Mouse (Mus musculus): ENCODE data around the gene Il11ra1. TPM values are rescaled to one million over a fixed set of nuclear protein-coding genes. Genes with fewer than 3 reads are reported as not detected.
"Not testable (repeated sequence)": the region's sequence is repeated elsewhere in the genome, so short reads cannot be mapped to it uniquely, and the experiment has no call there.

Gene Il11ra1
- polyA plus RNA-seq (2012; ENCODE audit: insufficient read depth, low replicate concordance): 2.2 and 3.9 TPM in 2 replicates

DNA sequence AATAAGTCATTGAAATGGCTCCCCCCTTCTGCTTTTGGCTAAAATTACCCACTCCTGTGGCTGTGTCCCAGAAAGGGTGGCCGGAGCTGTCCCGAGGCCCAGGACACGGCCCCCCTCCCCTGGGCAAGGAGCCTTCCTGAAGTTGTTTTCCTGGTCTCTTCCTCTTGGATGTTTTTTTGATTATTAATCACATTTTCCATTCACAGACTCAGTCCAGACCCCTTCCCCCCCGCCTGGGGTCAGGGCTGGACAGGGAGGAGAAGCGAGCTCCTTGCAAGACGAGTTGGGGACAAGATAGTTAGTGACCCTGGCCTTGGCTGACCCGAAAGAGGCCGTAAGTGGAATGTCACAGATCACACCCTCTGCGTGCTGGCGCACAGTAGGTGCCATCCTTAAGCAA is at the start of gene Il11ra1:
TSS of gene Il11ra1 (plus strand) at position 207 of the 400 bp plus-strand sequence.
- not testable (repeated sequence) for H3K4me1 ChIP-seq; H3K9me3 ChIP-seq; H3K36me3 ChIP-seq (replicated peaks; ENCODE audit: low read length); H3K4me3 ChIP-seq (replicated peaks)
- H3K27me3 ChIP-seq (replicated peaks): peaks cover 23% of the 10 kb centered on the region

GRCm38 (mm10) chr4:41653296-41653695 is 46.5 kb upstream of the Il11ra1 start:
- no peaks in the 10 kb centered on the region for H3K9me3 ChIP-seq

DNA sequence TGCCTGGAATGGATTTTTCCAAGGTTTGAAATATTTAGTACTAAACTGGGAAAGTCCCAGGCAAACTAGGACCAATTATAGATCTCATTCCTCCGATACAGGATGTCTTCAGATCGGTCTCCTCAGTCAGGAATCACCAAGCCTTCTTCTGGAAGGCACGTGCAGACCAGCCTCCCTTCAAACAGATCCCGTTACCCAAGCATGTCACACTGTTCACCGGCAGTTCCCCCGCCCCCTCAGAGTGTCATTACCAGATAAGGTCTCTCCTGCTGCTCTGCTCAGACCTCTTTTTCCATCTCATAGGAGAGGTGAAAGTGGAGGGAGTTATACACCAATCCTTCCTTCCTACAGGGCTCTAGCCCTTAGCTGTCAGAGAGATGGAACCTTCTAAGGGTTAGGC is 46.1 kb upstream of the Il11ra1 start:
- H3K4me1 ChIP-seq: peaks cover 3% of the 10 kb centered on the region; the same call in 1 of the 2 replicates
- TF ChIP-seq GATA1 (IDR thresholded peaks at IDR 0.05; ENCODE audit: borderline replicate concordance, low read length): no peak
- no peak for TF ChIP-seq FLI1 (IDR thresholded peaks at IDR 0.05; ENCODE audit: low read length)
- H3K4me3 ChIP-seq (replicated peaks): no peak overlapping the region
- no peaks in the 10 kb centered on the region for H3K9me3 ChIP-seq
- no peaks in the 10 kb centered on the region for H3K36me3 ChIP-seq (replicated peaks; ENCODE audit: low read length)
- peaks cover 63% of the 10 kb centered on the region for H3K27me3 ChIP-seq (replicated peaks)

More at GRCm38 (mm10) chr4:41653296-41653695, 46.5 kb upstream of the Il11ra1 start:
- H3K4me3 ChIP-seq (replicated peaks): peak overlapping the region; percentile 44
- TF ChIP-seq FLI1 (IDR thresholded peaks at IDR 0.05; ENCODE audit: low read length) (no peak), GATA1 (IDR thresholded peaks at IDR 0.05; ENCODE audit: borderline replicate concordance, low read length) (no peak)
- peaks cover 3% of the 10 kb centered on the region; the same call in 1 of the 2 replicates for H3K4me1 ChIP-seq
- no peaks in the 10 kb centered on the region for H3K36me3 ChIP-seq (replicated peaks; ENCODE audit: low read length)
- H3K27me3 ChIP-seq (replicated peaks): peaks cover 60% of the 10 kb centered on the region

GRCm38 (mm10) chr4:41654217-41654616 is 45.6 kb upstream of the Il11ra1 start:
- no peak overlapping the region for H3K4me3 ChIP-seq (replicated peaks)
- no peaks in the 10 kb centered on the region for H3K36me3 ChIP-seq (replicated peaks; ENCODE audit: low read length)
- TF ChIP-seq FLI1 (IDR thresholded peaks at IDR 0.05; ENCODE audit: low read length) (no peak), GATA1 (IDR thresholded peaks at IDR 0.05; ENCODE audit: borderline replicate concordance, low read length) (no peak)
- H3K27me3 ChIP-seq (replicated peaks): peaks cover 67% of the 10 kb centered on the region
- no peaks in the 10 kb centered on the region for H3K9me3 ChIP-seq
- H3K4me1 ChIP-seq: peaks cover 3% of the 10 kb centered on the region; the same call in 1 of the 2 replicates

DNA sequence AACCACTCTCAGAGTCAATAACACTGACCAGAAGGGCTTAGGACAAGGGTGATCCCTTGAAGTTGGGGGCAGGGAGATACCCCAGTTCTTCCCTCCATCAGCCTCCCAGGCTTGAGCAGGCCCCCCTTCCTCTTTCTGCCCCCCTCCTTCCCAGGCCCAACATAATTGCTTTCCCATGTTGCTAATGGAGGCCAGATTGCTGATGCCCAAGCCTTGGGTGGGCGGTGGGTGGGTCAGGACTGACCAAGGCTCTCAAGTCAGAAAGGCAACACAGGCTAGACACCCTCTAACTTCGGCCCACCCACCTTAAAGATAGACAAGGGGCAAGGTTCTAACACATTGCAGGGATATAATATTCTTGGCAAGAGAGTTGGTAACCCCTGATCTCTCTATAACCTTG is 44.3 kb upstream of the Il11ra1 start:
- no peaks in the 10 kb centered on the region for H3K9me3 ChIP-seq
- H3K36me3 ChIP-seq (replicated peaks; ENCODE audit: low read length): no peaks in the 10 kb centered on the region
- H3K4me1 ChIP-seq: peaks cover 3% of the 10 kb centered on the region; the same call in 1 of the 2 replicates
- H3K4me3 ChIP-seq (replicated peaks): no peak overlapping the region
- H3K27me3 ChIP-seq (replicated peaks): peaks cover 73% of the 10 kb centered on the region
- TF ChIP-seq GATA1 (IDR thresholded peaks at IDR 0.05; ENCODE audit: borderline replicate concordance, low read length) (no peak), FLI1 (IDR thresholded peaks at IDR 0.05; ENCODE audit: low read length) (no peak)

DNA sequence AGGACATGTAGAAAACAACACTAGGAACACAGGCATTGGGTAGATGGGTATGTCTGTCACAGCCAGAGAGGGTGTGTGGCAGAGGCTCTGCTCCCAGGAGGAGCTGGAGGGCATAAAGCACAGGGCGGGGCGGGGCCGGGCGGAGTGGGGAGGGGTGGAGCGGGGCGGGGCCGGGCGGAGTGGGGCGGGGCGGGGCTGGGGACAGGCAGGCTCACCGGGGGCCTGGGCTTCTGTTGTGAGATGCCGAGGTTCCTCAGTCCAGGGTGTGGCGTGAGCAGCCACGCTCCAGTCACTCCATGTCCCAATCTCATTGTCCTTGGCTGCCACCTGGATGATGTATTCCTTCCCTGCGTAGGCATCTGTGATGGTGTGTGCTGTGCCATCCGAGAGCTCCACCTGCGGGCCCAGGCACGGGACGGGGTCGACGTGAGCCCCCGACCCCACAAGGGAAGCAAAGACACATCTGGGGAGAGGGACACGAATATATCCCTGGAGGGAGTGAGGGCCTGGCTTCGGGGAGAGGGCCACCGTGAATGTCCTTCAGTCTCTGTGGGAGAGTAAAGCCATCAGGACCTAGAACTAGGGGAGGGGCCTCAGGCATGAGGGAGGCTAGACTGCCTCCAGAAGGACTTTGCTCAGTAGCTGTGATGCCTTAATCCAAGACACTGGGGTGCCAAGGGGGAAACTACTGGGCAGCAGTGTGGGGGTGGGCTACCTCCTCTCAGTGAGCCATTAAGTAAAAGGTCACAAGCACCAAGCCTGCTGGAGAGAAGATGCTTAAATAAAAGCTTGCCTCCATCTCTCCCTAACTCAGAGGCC is 41.0 kb upstream of the Il11ra1 start:
- Histone ChIP-seq H3K4me1 (no peaks in the 10 kb centered on the region), H3K36me3 (replicated peaks; ENCODE audit: low read length) (no peaks in the 10 kb centered on the region), H3K4me3 (replicated peaks) (no peak overlapping the region), H3K9me3 (no peaks in the 10 kb centered on the region), H3K27me3 (replicated peaks) (peaks cover 86% of the 10 kb centered on the region)
- TF ChIP-seq GATA1 (IDR thresholded peaks at IDR 0.05; ENCODE audit: borderline replicate concordance, low read length) (no peak), FLI1 (IDR thresholded peaks at IDR 0.05; ENCODE audit: low read length) (no peak)

- Histone ChIP-seq H3K9me3 (no peaks in the 10 kb centered on the region), H3K36me3 (replicated peaks; ENCODE audit: low read length) (no peaks in the 10 kb centered on the region), H3K27me3 (replicated peaks) (peaks cover 88% of the 10 kb centered on the region), H3K4me1 (peaks cover under 1% of the 10 kb centered on the region; the same call in 1 of the 2 replicates), H3K4me3 (replicated peaks) (no peak overlapping the region)
- TF ChIP-seq FLI1 (IDR thresholded peaks at IDR 0.05; ENCODE audit: low read length) (no peak), GATA1 (IDR thresholded peaks at IDR 0.05; ENCODE audit: borderline replicate concordance, low read length) (no peak)
These were observed 40.2 kb upstream of the Il11ra1 start for GRCm38 (mm10) chr4:41659556-41659955.

DNA sequence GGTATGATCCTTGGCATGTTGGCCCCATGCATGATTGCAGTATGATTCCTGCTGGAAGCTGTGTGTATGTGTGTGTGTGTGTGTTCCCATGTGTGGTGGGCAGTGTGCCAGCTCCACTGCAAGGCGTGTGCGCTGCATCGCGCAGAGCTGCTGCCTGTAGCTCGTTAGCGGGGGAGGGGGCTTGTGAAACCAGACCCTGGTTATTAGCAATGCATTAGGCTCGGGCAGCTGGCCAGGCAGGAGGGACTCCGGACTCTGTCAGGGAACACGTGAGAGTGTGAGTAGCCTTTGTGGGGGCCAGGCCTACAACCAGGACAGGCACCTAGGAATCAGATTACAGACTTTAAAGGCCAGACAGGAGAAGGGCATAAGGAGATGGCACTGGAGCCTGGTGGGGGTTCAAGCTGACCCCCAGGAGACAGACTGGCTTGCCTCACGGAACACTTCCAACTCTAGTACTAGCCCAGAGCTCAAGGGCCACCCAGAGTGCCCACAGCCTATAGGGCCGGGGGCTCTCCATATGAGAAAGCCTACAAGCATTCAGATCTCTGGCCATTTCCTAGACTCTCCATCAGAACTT is 38.8 kb upstream of the Il11ra1 start:
- Histone ChIP-seq H3K4me1 (peaks cover 7% of the 10 kb centered on the region; the same call in 1 of the 2 replicates), H3K27me3 (replicated peaks) (peaks cover 88% of the 10 kb centered on the region), H3K9me3 (no peaks in the 10 kb centered on the region), H3K36me3 (replicated peaks; ENCODE audit: low read length) (no peaks in the 10 kb centered on the region), H3K4me3 (replicated peaks) (no peak overlapping the region)
- TF ChIP-seq GATA1 (IDR thresholded peaks at IDR 0.05; ENCODE audit: borderline replicate concordance, low read length) (no peak), FLI1 (IDR thresholded peaks at IDR 0.05; ENCODE audit: low read length) (no peak)

DNA sequence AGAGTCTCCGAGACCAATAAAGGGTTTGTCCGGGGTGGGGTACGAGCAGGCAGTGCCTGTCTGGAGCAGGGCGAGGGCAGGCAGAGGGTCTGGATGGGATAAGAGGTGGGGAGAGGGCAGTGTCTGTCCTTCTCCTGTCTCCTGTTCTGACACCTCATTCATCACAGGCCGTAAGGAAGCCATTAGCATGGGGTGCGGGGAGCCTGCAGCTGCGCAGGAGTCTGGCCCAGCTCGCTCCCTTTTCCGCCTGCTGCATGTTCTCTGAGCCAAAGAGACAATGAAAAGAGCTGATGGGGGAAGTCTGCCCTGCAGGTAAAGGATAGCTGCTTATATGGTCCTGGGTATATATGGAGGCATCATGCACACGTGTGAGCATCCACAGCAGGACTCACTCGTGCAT is 37.1 kb upstream of the Il11ra1 start:
- Histone ChIP-seq H3K27me3 (replicated peaks) (peaks cover 81% of the 10 kb centered on the region), H3K36me3 (replicated peaks; ENCODE audit: low read length) (no peaks in the 10 kb centered on the region), H3K4me1 (peaks cover 7% of the 10 kb centered on the region; the same call in 1 of the 2 replicates), H3K9me3 (no peaks in the 10 kb centered on the region), H3K4me3 (replicated peaks) (peak overlapping the region; percentile 8)
- TF ChIP-seq GATA1 (IDR thresholded peaks at IDR 0.05; ENCODE audit: borderline replicate concordance, low read length) (no peak), FLI1 (IDR thresholded peaks at IDR 0.05; ENCODE audit: low read length) (no peak)

DNA sequence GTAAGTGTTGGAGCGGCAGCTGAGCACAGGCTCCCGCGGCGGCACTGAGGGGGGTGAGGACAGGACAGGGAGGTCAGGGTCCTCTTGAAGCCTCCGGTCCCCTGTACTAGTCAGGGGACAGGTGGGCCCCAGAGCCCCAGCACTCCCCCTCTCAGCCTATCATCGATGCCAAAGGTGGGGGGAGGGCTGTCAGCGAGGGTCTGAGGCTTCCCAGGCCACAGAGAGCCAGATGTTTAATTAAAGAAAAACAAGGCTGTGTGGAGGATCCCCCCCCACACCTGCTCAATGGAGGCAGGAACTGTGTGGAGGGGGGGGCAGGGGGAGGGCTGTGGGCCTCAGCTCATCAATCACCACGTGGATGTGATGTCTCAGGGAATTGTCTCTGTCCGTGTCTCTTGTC is 36.2 kb upstream of the Il11ra1 start:
- Histone ChIP-seq H3K4me3 (replicated peaks) (no peak overlapping the region), H3K27me3 (replicated peaks) (peaks cover 75% of the 10 kb centered on the region), H3K9me3 (no peaks in the 10 kb centered on the region), H3K4me1 (peaks cover 7% of the 10 kb centered on the region; the same call in 1 of the 2 replicates), H3K36me3 (replicated peaks; ENCODE audit: low read length) (no peaks in the 10 kb centered on the region)
- TF ChIP-seq FLI1 (IDR thresholded peaks at IDR 0.05; ENCODE audit: low read length) (no peak), GATA1 (IDR thresholded peaks at IDR 0.05; ENCODE audit: borderline replicate concordance, low read length) (no peak)
